In genomic region chr9:86985105-86985504, GRCm38 (mm10) we compare ENCODE assay signal across 29 mouse cellular contexts. TPM values are rescaled to one million over a fixed set of nuclear protein-coding genes. Genes with fewer than 3 reads are reported as not detected.
"Had no signal": no experiment of that assay in that cellular context is flagged by ENCODE, and none has a peak within 500 bp of the region (broad histone marks: within the 10 kb centered on the region; RNA-seq: fewer than 3 reads in every experiment).

No protein-coding gene starts in this region.

- DNase-seq: forebrain, postnatal 0 days; gastrocnemius, postnatal 14 days; gastrocnemius, postnatal 36 days; heart, adult 11 months; heart, adult 2 months; heart, postnatal 14 days; heart, postnatal 36 days; kidney, adult 18-20 months; kidney, adult 8-10 months; kidney, postnatal 14 days; layer of hippocampus, adult 9-11 months; layer of hippocampus, postnatal 36 days; left cerebral cortex, postnatal 4 days had no signal

- H3K4me1 ChIP-seq: heart, embryonic 13.5 days; heart, embryonic 15.5 days; hindbrain, embryonic 15.5 days; intestine, embryonic 15.5 days; limb, embryonic 15.5 days; liver, embryonic 12.5 days had no signal

- ATAC-seq: forebrain, postnatal 0 days; hindbrain, postnatal 0 days; intestine, embryonic 15.5 days; liver, embryonic 12.5 days had no signal

- H3K9ac ChIP-seq: forebrain, postnatal 0 days; heart, embryonic 13.5 days; heart, embryonic 15.5 days; hindbrain, embryonic 13.5 days; hindbrain, embryonic 15.5 days; intestine, embryonic 15.5 days; limb, embryonic 13.5 days; limb, embryonic 15.5 days; liver, embryonic 12.5 days; liver, embryonic 14.5 days had no signal

- H3K4me2 ChIP-seq: heart, embryonic 11.5 days; heart, embryonic 13.5 days; heart, embryonic 15.5 days; hindbrain, embryonic 13.5 days; hindbrain, embryonic 15.5 days; intestine, embryonic 15.5 days; limb, embryonic 13.5 days; limb, embryonic 15.5 days; liver, embryonic 12.5 days had no signal

- H3K4me3 ChIP-seq: heart, adult 2 months; heart, embryonic 13.5 days; heart, embryonic 15.5 days; hindbrain, embryonic 13.5 days; hindbrain, embryonic 15.5 days; intestine, embryonic 15.5 days; limb, embryonic 13.5 days; limb, embryonic 15.5 days; liver, embryonic 12.5 days had no signal

- H3K27me3 ChIP-seq: heart, embryonic 13.5 days; heart, embryonic 15.5 days; hindbrain, embryonic 13.5 days; hindbrain, embryonic 15.5 days; intestine, embryonic 15.5 days; limb, embryonic 13.5 days; limb, embryonic 15.5 days; liver, embryonic 12.5 days had no signal

- H3K9me3 ChIP-seq: heart, embryonic 13.5 days; heart, embryonic 15.5 days; hindbrain, embryonic 13.5 days; hindbrain, embryonic 15.5 days; intestine, embryonic 15.5 days; limb, embryonic 13.5 days; limb, embryonic 15.5 days; liver, embryonic 12.5 days had no signal

- H3K36me3 ChIP-seq: heart, embryonic 13.5 days; heart, embryonic 15.5 days; hindbrain, embryonic 13.5 days; hindbrain, embryonic 15.5 days; intestine, embryonic 15.5 days; limb, embryonic 13.5 days; limb, embryonic 15.5 days; liver, embryonic 12.5 days had no signal

- H3K27ac ChIP-seq: heart, adult 2 months; heart, embryonic 13.5 days; heart, embryonic 15.5 days; hindbrain, embryonic 13.5 days; hindbrain, embryonic 15.5 days; hindbrain, postnatal 0 days; intestine, embryonic 15.5 days; limb, embryonic 13.5 days; limb, embryonic 15.5 days; liver, embryonic 12.5 days; liver, embryonic 14.5 days had no signal

RNA-seq across cellular contexts. Expression of gene Ripply2, which starts 30.2 kb away (rescaled TPM):
- polyA plus RNA-seq: gonadal fat pad, adult 2 months; heart, adult 2 months; large intestine, adult 2 months; limb, embryonic 11.5 days; limb, embryonic 13.5 days; limb, embryonic 15.5 days; liver, adult 2 months; liver, embryonic 12.5 days; liver, embryonic 14.5 days; liver, embryonic 16.5 days had no signal
